Mouse (Mus musculus): ENCODE measurements around the gene Eif4e2.

Gene Eif4e2

GRCm38 (mm10) chr1:87258484-87258883 is 44.8 kb downstream of the Eif4e2 start:
- peak; percentile 79 to 87 for DNase-seq (ENCODE audit: inconsistent age in 2 of 2, low spot score in 1 of 2)

- peak; percentile 40 to 76 for DNase-seq (ENCODE audit: inconsistent age in 2 of 2, low spot score in 1 of 2)
These were observed 45.6 kb downstream of the Eif4e2 start for GRCm38 (mm10) chr1:87259316-87259715.

GRCm38 (mm10) chr1:87263257-87263656 is 49.5 kb downstream of the Eif4e2 start:
- DNase-seq (ENCODE audit: inconsistent age in 2 of 2, low spot score in 1 of 2) = no peak

- no peak for DNase-seq (ENCODE audit: inconsistent age in 2 of 2, low spot score in 1 of 2)
These were observed 50.1 kb downstream of the Eif4e2 start for GRCm38 (mm10) chr1:87263796-87264133.

- DNase-seq (ENCODE audit: inconsistent age in 2 of 2, low spot score in 1 of 2) = peak; percentile 86 to 96
These were observed 50.7 kb downstream of the Eif4e2 start, which contains the start of gene Efhd1 for GRCm38 (mm10) chr1:87264134-87265006. Gene Efhd1, plus strand, starts transcription at chr1:87264363.

GRCm38 (mm10) chr1:87265200-87265599 is 51.5 kb downstream of the Eif4e2 start:
- DNase-seq (ENCODE audit: inconsistent age in 2 of 2, low spot score in 1 of 2) = peak; percentile 35 to 80

GRCm38 (mm10) chr1:87266296-87267090 is 52.8 kb downstream of the Eif4e2 start:
- peak in 1 of 2 experiments; percentile 59 for DNase-seq (ENCODE audit: inconsistent age in 2 of 2, low spot score in 1 of 2)

GRCm38 (mm10) chr1:87270204-87270603 is 56.5 kb downstream of the Eif4e2 start:
- DNase-seq (ENCODE audit: inconsistent age in 2 of 2, low spot score in 1 of 2) = peak in 1 of 2 experiments; percentile 57

GRCm38 (mm10) chr1:87270641-87271467 is 57.1 kb downstream of the Eif4e2 start:
- peak; percentile 61 to 81 for DNase-seq (ENCODE audit: inconsistent age in 2 of 2, low spot score in 1 of 2)

GRCm38 (mm10) chr1:87271596-87271995 is 57.9 kb downstream of the Eif4e2 start:
- peak; percentile 31 to 79 for DNase-seq (ENCODE audit: inconsistent age in 2 of 2, low spot score in 1 of 2)

GRCm38 (mm10) chr1:87272462-87272861 is 58.7 kb downstream of the Eif4e2 start:
- DNase-seq (ENCODE audit: inconsistent age in 2 of 2, low spot score in 1 of 2) = peak; percentile 76 to 88

GRCm38 (mm10) chr1:87273514-87273942 is 59.8 kb downstream of the Eif4e2 start:
- peak; percentile 93 to 96 for DNase-seq (ENCODE audit: inconsistent age in 2 of 2, low spot score in 1 of 2)

GRCm38 (mm10) chr1:87274134-87274533 is 60.4 kb downstream of the Eif4e2 start:
- no peak for DNase-seq (ENCODE audit: inconsistent age in 2 of 2, low spot score in 1 of 2)

- peak in 1 of 2 experiments; percentile 63 for DNase-seq (ENCODE audit: inconsistent age in 2 of 2, low spot score in 1 of 2)
These were observed 61.4 kb downstream of the Eif4e2 start for GRCm38 (mm10) chr1:87275151-87275550.

- no peak for DNase-seq (ENCODE audit: inconsistent age in 2 of 2, low spot score in 1 of 2)
These were observed 62.3 kb downstream of the Eif4e2 start for GRCm38 (mm10) chr1:87276056-87276455.

GRCm38 (mm10) chr1:87280281-87280680 is 66.6 kb downstream of the Eif4e2 start:
- DNase-seq (ENCODE audit: inconsistent age in 2 of 2, low spot score in 1 of 2) = no peak

- peak; percentile 55 to 85 for DNase-seq (ENCODE audit: inconsistent age in 2 of 2, low spot score in 1 of 2)
These were observed 68.1 kb downstream of the Eif4e2 start for GRCm38 (mm10) chr1:87281599-87282412.

- no peak for DNase-seq (ENCODE audit: inconsistent age in 2 of 2, low spot score in 1 of 2)
These were observed 68.7 kb downstream of the Eif4e2 start for GRCm38 (mm10) chr1:87282413-87282788.

GRCm38 (mm10) chr1:87283410-87283960 is 69.8 kb downstream of the Eif4e2 start:
- DNase-seq (ENCODE audit: inconsistent age in 2 of 2, low spot score in 1 of 2) = peak in 1 of 2 experiments; percentile 70

- DNase-seq (ENCODE audit: inconsistent age in 2 of 2, low spot score in 1 of 2) = peak in 1 of 2 experiments; percentile 60
These were observed 73.4 kb downstream of the Eif4e2 start for GRCm38 (mm10) chr1:87287105-87287504.
